Mouse (Mus musculus) forebrain, embryonic 12.5 days (tissue): ENCODE data around the gene Xrn1. TPM values are rescaled to one million over a fixed set of nuclear protein-coding genes. Genes with fewer than 3 reads are reported as not detected.
A peak's percentile ranks its signal among the peaks of the same experiment; 100 is the strongest.
"Not testable (repeated sequence)": the region's sequence is repeated elsewhere in the genome, so short reads cannot be mapped to it uniquely, and the experiment has no call there.

ENCODE experiments used
- ATAC-seq: fragments of 200-750 bp; cut with Nextera tagmentation; 2 replicates; pipeline ENCODE4 v1.8.0; 2017; ENCODE audit warnings: moderate TSS enrichment; ENCODE audit not compliant: low FRiP score
- H3K27ac ChIP-seq: fragments of 300-500 bp; sonication (generic); 2 replicates; pipeline ENCODE4 v1.5.1; 2016; ENCODE audit warnings: mild to moderate bottlenecking
- H3K27me3 ChIP-seq: fragments of 300-500 bp; sonication (generic); 2 replicates; pipeline ENCODE4 v1.6.1; 2016; ENCODE audit warnings: mild to moderate bottlenecking
- H3K36me3 ChIP-seq: fragments of 300-500 bp; sonication (generic); replicated peaks from 2 replicates; pipeline ENCODE4 v1.6.1; 2016; ENCODE audit warnings: mild to moderate bottlenecking
- H3K4me1 ChIP-seq: fragments of 300-500 bp; sonication (generic); 2 replicates; pipeline ENCODE4 v1.6.1; 2016
- H3K4me2 ChIP-seq: fragments of 300-500 bp; sonication (generic); 2 replicates; pipeline ENCODE4 v1.6.1; 2016; ENCODE audit warnings: mild to moderate bottlenecking, moderate library complexity
- H3K4me3 ChIP-seq: fragments of 300-500 bp; sonication (generic); replicated peaks from 2 replicates; pipeline ENCODE4 v1.5.1; 2016; ENCODE audit warnings: mild to moderate bottlenecking
- H3K9ac ChIP-seq: fragments of 300-500 bp; sonication (generic); 2 replicates; pipeline ENCODE4 v1.6.1; 2016; ENCODE audit warnings: mild to moderate bottlenecking
- H3K9me3 ChIP-seq: fragments of 300-500 bp; sonication (generic); 2 replicates; pipeline ENCODE4 v1.6.1; 2016
- WGBS: fragments of 180-500 bp; shearing (Covaris S2); methylation state at CpG from one replicate; pipeline ENCODE4 v1.1.7; 2016; 5-methylcytosine and 5-hydroxymethylcytosine counted together
- polyA plus RNA-seq: library from polyadenylated mRNA; unstranded; fragments of >200 nt; fragmentation: Nextera tagmentation; extraction: Ambion mirVana; gene quantifications from 2 replicates; pipeline ENCODE4 v1.2.1, GENCODE M21; 2016

The Xrn1 gene
- 22.0 and 26.8 TPM in 2 replicates for polyA plus RNA-seq

GRCm38 (mm10) chr9:95954585-95955461 lies at the start of gene Xrn1:
Gene Xrn1 (plus strand): TSS chr9:95954760.
- ATAC-seq: peak; percentile 99
- Histone ChIP-seq H3K4me2 (peak within 1 kb of the TSS; percentile 74), H3K27ac (peak within 1 kb of the TSS; percentile 93), H3K9ac (peak within 1 kb of the TSS; percentile 95), H3K36me3 (0 out of 2 replicates have a peak, but pooled peaks cover 5% of the 10 kb centered on the region), H3K4me1 (peaks cover 12% of the 10 kb centered on the region), H3K4me3 (peak within 1 kb of the TSS; percentile 96), H3K27me3 (no peaks in the 10 kb centered on the region), H3K9me3 (no peaks in the 10 kb centered on the region)
- 1% methylated on average over 57 of the region's 57 CpGs for WGBS

DNA sequence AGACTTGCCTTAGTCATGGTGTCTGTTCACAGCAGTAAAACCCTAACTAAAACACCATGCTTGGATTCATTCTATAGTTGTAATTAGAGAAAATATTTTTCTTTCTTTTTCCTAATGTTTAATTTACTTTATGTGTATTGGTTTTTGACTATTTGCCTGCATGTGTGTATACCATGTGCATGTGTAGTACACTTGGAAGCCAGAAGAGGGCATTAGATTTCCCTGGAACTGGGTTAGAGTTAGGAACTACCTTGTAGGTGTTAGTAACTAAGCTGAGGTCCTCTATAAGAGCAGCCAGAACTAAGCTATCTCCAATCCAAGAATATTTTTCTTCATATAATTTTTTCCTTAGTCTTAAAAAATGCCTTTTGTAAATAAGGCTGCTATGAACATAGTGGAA lies 21.7 kb upstream of the Xrn1 start:
- ATAC-seq: no peak

DNA sequence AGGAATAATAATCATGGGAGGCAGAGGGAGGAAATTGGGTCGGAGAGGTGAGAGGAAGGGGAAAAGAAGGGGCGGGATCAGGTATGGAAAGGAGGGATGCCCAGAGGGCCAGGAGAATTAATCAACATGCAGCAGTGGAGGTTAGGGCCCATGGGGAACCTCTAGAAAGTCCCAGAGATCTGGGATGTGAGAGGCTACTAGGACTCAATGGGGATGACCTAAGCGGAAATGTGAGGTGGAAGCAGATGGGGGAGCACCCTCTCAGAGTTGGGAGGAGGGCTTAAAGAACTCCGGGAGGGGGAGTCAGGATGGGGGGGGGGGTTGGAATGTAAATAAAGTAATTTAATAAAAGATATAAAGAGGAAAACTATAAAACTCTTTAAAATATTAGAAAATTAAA lies 902 bp upstream of the Xrn1 start:
- Histone ChIP-seq H3K4me1 (peaks cover 12% of the 10 kb centered on the region), H3K4me3 (no peak overlapping the region), H3K27ac (0 out of 2 replicates have a peak overlapping the region, but pooled peaks have one; percentile 8), H3K27me3 (no peaks in the 10 kb centered on the region), H3K9me3 (no peaks in the 10 kb centered on the region), H3K9ac (no peak overlapping the region), H3K36me3 (0 out of 2 replicates have a peak, but pooled peaks cover 7% of the 10 kb centered on the region), H3K4me2 (peak overlapping the region; percentile 74; the same call in 1 of the 2 replicates)
- ATAC-seq: no peak
- whole genome bisulfite sequencing: 77% methylated on average over 4 of the region's 4 CpGs

More for the DNA sequence above, 21.7 kb upstream of the Xrn1 start:
- H3K36me3 ChIP-seq: peaks cover 24% of the 10 kb centered on the region
- no peaks in the 10 kb centered on the region for H3K4me1 ChIP-seq
- H3K27me3 ChIP-seq: no peaks in the 10 kb centered on the region
- H3K4me2 ChIP-seq: no peak overlapping the region
- no peaks in the 10 kb centered on the region for H3K9me3 ChIP-seq
- no peak overlapping the region for H3K27ac ChIP-seq
- no peak overlapping the region for H3K4me3 ChIP-seq
- H3K9ac ChIP-seq: no peak overlapping the region

DNA sequence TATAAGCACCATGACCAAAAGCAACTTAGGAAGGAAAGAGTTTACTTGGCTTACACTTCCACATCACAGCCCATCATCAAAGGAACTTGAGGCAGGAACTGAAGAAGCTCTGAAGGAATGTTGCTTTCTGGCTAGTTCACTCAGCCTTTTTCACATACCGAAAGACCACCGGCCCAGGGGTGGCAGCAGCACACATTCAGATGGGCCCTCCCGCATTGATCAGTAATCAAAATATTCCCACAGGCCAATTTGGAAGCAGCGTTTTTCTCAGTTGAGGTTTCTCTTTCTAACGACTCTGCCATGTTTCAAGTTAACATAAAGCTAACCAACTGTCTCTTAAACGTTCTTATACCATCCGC lies 355 bp upstream of the Xrn1 start:
- Histone ChIP-seq H3K4me3 (peak overlapping the region; percentile 96), H3K27ac (peak overlapping the region; percentile 93; the same call in 1 of the 2 replicates), H3K36me3 (0 out of 2 replicates have a peak, but pooled peaks cover 5% of the 10 kb centered on the region), H3K4me2 (peak overlapping the region; percentile 74), H3K9ac (peak overlapping the region; percentile 95), H3K9me3 (no peaks in the 10 kb centered on the region), H3K4me1 (peaks cover 12% of the 10 kb centered on the region), H3K27me3 (no peaks in the 10 kb centered on the region)
- ATAC-seq: peak; percentile 71
- under 1% methylated on average over 7 of the region's 7 CpGs for WGBS

DNA sequence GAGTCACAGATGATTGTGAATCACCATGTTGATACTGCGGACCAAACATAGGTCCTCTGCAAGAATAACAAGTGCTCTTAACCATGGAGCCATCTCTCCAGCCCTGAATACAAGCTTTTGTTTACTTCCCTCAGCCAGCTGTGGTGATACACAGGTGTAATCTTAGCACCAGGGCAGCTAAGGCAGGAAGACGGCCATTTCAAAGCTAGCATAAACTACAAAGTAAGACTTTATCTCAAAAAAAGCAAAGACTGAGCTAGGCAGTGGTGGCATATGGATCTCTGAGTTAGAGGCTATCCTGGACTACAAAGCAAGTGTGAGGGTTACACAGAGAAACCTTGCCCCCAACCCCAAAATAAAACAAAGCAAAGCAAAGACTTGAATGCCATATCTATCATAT lies 3.1 kb downstream of the Xrn1 start:
- H3K27ac ChIP-seq: no peak overlapping the region
- ATAC-seq: no peak
- no peaks in the 10 kb centered on the region for H3K27me3 ChIP-seq
- H3K4me1 ChIP-seq: peaks cover 12% of the 10 kb centered on the region
- H3K9ac ChIP-seq: no peak overlapping the region
- no peaks in the 10 kb centered on the region for H3K36me3 ChIP-seq
- no peak overlapping the region for H3K4me2 ChIP-seq
- H3K4me3 ChIP-seq: no peak overlapping the region
- no peaks in the 10 kb centered on the region for H3K9me3 ChIP-seq
- WGBS: 90% methylated on average over 2 of the region's 2 CpGs

- no peaks in the 10 kb centered on the region for H3K36me3 ChIP-seq
- no peak overlapping the region for H3K4me2 ChIP-seq
- H3K4me1 ChIP-seq: peaks cover 12% of the 10 kb centered on the region
- WGBS: 96% methylated on average over 7 of the region's 7 CpGs
- H3K4me3 ChIP-seq: no peak overlapping the region
- H3K27ac ChIP-seq: no peak overlapping the region
- H3K9ac ChIP-seq: no peak overlapping the region
- H3K9me3 ChIP-seq: no peaks in the 10 kb centered on the region
- ATAC-seq: no peak
- H3K27me3 ChIP-seq: no peaks in the 10 kb centered on the region
Observed at GRCm38 (mm10) chr9:95958041-95958730, 3.6 kb downstream of the Xrn1 start.

DNA sequence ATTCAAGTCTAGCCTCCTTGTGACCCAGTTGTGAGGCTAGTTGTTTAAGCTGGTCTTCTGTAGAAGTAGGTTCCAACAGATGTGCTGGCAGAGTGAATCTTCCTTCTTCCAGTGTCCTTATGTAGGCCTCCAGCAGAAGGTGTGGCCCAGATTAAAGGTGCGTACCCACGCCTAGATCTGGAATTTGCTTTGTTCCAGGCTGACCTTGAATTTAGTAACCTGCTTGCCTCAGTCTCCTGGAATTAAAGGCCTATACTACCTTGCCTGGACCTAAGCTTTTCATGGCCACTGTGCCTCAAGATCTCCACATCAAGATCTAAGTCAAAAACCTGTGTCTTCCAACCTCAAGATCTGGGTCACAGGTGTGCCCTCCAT lies 4.2 kb downstream of the Xrn1 start:
- 93% methylated on average over 2 of the region's 2 CpGs for WGBS
- not testable (repeated sequence) for H3K4me3 ChIP-seq

DNA sequence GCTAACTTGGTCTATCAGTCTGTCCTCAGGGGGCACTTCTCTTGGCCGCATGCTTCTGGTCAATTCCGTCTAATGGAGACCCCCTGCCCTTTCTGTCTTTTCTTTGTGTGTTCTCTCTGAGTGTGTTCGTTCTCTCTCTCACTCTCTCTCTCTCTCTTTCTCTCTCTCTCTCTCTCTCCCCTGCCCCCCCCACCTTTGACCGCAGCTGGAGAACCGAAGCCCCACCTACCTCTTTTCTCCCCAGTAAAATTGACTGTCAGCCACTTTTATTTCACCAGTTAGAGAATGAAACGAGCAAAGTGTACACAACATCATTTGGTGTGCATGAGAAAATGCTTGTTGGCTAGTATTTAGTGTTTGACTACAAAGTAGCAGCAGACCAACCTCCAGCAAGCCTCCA lies 4.7 kb downstream of the Xrn1 start:
- Histone ChIP-seq H3K9me3 (no peaks in the 10 kb centered on the region), H3K4me3 (no peak overlapping the region), H3K27ac (no peak overlapping the region), H3K27me3 (no peaks in the 10 kb centered on the region), H3K4me1 (0 out of 2 replicates have a peak, but pooled peaks cover 6% of the 10 kb centered on the region), H3K4me2 (no peak overlapping the region), H3K36me3 (peaks cover 3% of the 10 kb centered on the region), H3K9ac (no peak overlapping the region)
- 74% methylated on average over 6 of the region's 6 CpGs for WGBS
- ATAC-seq: no peak

More for the DNA sequence above, 4.2 kb downstream of the Xrn1 start:
- H3K9ac ChIP-seq, H3K4me1 ChIP-seq, H3K27ac ChIP-seq, H3K27me3 ChIP-seq, H3K9me3 ChIP-seq, H3K4me2 ChIP-seq, ATAC-seq, H3K36me3 ChIP-seq: not testable (repeated sequence)

GRCm38 (mm10) chr9:95959732-95960428 lies 5.3 kb downstream of the Xrn1 start:
- no peak for ATAC-seq
- 95% methylated on average over 3 of the region's 3 CpGs for WGBS

DNA sequence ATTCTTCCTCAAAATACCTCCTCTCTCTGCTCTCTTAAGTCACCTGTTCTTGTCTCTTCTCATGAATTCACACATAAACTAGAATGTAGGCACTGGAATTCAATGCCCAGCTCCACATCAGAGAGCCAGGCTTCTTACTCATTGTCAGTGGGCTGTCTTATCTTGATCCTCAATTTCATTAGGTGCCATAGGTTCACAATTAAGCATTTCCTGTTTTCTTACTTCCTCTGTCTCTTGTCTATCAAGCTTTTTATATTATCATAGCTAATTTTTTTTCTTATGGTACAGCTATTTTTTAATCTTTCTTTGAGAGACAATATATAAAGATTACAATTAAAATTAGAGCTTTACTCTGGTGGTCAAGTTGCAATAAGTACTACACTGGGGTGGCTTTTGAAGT lies 6.5 kb downstream of the Xrn1 start:
- Histone ChIP-seq H3K4me3 (no peak overlapping the region), H3K27ac (no peak overlapping the region), H3K4me2 (no peak overlapping the region), H3K36me3 (peaks cover 12% of the 10 kb centered on the region), H3K4me1 (0 out of 2 replicates have a peak, but pooled peaks cover 6% of the 10 kb centered on the region), H3K9me3 (no peaks in the 10 kb centered on the region), H3K9ac (no peak overlapping the region), H3K27me3 (no peaks in the 10 kb centered on the region)
- ATAC-seq: no peak

More at GRCm38 (mm10) chr9:95959732-95960428, 5.3 kb downstream of the Xrn1 start:
- H3K27me3 ChIP-seq: no peaks in the 10 kb centered on the region
- H3K36me3 ChIP-seq: peaks cover 9% of the 10 kb centered on the region
- H3K4me3 ChIP-seq: no peak overlapping the region
- H3K9ac ChIP-seq: no peak overlapping the region
- H3K27ac ChIP-seq: no peak overlapping the region
- H3K4me1 ChIP-seq: 0 out of 2 replicates have a peak, but pooled peaks cover 6% of the 10 kb centered on the region
- no peak overlapping the region for H3K4me2 ChIP-seq
- H3K9me3 ChIP-seq: no peaks in the 10 kb centered on the region

GRCm38 (mm10) chr9:95964037-95964436 lies 9.5 kb downstream of the Xrn1 start:
- 96% methylated on average over 13 of the region's 13 CpGs for WGBS
- Histone ChIP-seq H3K9ac (no peak overlapping the region), H3K27me3 (no peaks in the 10 kb centered on the region)

DNA sequence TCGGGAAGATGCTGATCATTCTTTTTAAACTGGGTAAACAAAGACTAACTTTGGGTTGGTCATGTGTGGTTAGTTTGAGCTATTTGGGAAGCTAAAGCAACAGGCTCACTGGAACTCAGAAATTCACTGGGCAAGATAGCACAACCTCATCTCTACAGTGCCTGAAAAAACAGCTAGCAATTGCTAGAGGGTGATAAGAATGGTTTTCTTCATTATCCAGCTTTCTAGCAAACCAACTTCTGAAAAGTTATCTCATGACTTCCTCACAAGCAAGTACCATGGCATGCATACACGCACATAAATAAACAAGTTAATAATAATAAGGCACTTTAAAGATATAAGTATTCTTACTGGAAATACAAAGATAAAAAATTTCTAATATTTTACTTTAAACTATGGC lies 23.7 kb downstream of the Xrn1 start:
- H3K27ac ChIP-seq: no peak overlapping the region
- WGBS: 94% methylated on average over 2 of the region's 2 CpGs
- no peaks in the 10 kb centered on the region for H3K27me3 ChIP-seq
- no peak overlapping the region for H3K4me2 ChIP-seq
- no peak for ATAC-seq
- no peak overlapping the region for H3K9ac ChIP-seq
- H3K9me3 ChIP-seq: no peaks in the 10 kb centered on the region
- peaks cover 53% of the 10 kb centered on the region for H3K36me3 ChIP-seq
- H3K4me3 ChIP-seq: no peak overlapping the region
- no peaks in the 10 kb centered on the region for H3K4me1 ChIP-seq

More at GRCm38 (mm10) chr9:95964037-95964436, 9.5 kb downstream of the Xrn1 start:
- Histone ChIP-seq H3K4me1 (no peaks in the 10 kb centered on the region), H3K4me3 (no peak overlapping the region), H3K36me3 (peaks cover 21% of the 10 kb centered on the region), H3K9me3 (no peaks in the 10 kb centered on the region), H3K4me2 (no peak overlapping the region), H3K27ac (no peak overlapping the region)
- no peak for ATAC-seq
